Mouse (Mus musculus): ENCODE results near the gene Clec1b. TPM values are rescaled to one million over a fixed set of nuclear protein-coding genes. Genes with fewer than 3 reads are reported as not detected.
A peak's percentile ranks its signal among the peaks of the same experiment; 100 is the strongest.

Clec1b gene
- polyA plus RNA-seq, 1 experiment = 2.7 TPM

DNA sequence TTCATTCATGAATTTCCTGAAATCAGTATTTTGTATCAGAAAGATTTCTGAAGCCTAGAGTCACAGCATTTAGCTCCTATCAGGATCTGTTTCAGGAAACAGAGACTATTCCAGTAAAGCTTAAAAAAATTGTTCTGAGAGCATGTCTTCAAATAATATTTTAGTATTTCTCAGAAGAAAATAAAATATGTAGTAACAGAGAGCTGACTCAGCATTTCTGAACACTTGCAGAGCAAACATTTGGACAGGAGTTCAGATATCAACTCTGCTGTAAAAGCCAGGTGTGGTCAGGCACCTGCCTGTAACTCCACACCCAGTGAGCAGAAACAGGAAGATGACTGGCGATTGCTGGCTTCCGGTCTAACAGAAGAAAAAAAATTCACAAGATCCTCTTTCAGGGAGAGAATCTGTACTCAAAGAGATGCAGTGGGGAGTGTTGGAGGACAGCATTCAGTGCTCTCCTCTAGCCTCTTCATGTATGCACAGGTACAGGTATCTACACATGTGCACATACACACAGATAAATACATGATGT lies 22.1 kb upstream of the Clec1b start:
- 49% methylated on average over 2 of the region's 2 CpGs for WGBS
- DNase-seq = no peak
- H3K4me1 ChIP-seq (ENCODE audit: control insufficient read depth, insufficient read depth, low read length) = no peaks in the 10 kb centered on the region
- no peak for TF ChIP-seq CTCF (IDR thresholded peaks at IDR 0.05; ENCODE audit: insufficient read depth, low read length)
- TF ChIP-seq POLR2A (IDR thresholded peaks at IDR 0.05; ENCODE audit: borderline replicate concordance, extremely low read depth, low read depth, low read length) = no peak
- no peak overlapping the region for H3K4me3 ChIP-seq (replicated peaks; ENCODE audit: extremely low read depth, low read depth, low read length)

DNA sequence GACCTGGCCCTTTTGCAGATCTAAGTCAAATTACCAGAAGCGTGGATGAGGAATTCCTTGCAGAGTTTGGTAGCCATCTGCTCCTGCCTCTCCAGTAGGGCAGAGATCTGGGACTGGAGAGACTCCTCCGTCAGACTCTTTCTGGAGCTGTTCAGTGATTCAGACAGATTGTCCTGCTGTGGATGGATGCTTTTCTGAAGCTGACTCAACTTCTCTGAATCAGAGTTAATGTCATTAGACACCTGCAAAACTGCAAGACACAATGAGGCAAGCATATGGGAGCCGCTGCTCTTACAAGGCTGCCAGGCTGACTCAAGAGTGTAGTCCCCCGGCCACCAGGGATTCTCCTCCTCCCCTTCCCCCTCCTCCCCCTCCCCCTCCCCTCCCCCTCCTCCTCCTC lies 16.6 kb upstream of the Clec1b start:
- H3K4me1 ChIP-seq (ENCODE audit: control insufficient read depth, insufficient read depth, low read length) = no peaks in the 10 kb centered on the region
- DNase-seq = no peak
- TF ChIP-seq POLR2A (IDR thresholded peaks at IDR 0.05; ENCODE audit: borderline replicate concordance, extremely low read depth, low read depth, low read length) = no peak
- TF ChIP-seq CTCF (IDR thresholded peaks at IDR 0.05; ENCODE audit: insufficient read depth, low read length) = no peak
- no peak overlapping the region for H3K4me3 ChIP-seq (replicated peaks; ENCODE audit: extremely low read depth, low read depth, low read length)
- WGBS = 78% methylated on average over 4 of the region's 4 CpGs

DNA sequence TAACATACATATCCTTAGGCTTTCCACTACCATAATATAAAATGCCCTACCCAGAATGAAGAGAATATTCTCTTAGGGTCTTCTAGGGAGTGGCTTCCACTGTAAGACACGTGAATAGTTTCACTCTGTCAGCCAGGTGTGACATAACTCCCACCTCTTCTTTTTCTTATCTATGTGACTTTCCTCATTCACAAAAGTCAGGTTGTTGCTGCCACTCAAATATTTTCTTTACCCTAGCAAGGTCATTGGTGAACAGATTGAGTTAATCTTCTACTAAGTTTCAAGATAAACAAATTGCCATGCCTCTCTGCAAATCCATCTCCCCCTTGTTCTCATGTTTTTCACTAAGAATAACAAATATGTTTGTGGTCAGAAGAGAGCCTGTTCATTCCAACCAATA lies 15.4 kb upstream of the Clec1b start:
- no peak overlapping the region for H3K4me3 ChIP-seq (replicated peaks; ENCODE audit: extremely low read depth, low read depth, low read length)
- no peaks in the 10 kb centered on the region for H3K4me1 ChIP-seq (ENCODE audit: control insufficient read depth, insufficient read depth, low read length)
- no peak for DNase-seq
- WGBS = 49% methylated on average over 1 of the region's 1 CpGs
- TF ChIP-seq POLR2A (IDR thresholded peaks at IDR 0.05; ENCODE audit: borderline replicate concordance, extremely low read depth, low read depth, low read length) (no peak), CTCF (IDR thresholded peaks at IDR 0.05; ENCODE audit: insufficient read depth, low read length) (no peak)

DNA sequence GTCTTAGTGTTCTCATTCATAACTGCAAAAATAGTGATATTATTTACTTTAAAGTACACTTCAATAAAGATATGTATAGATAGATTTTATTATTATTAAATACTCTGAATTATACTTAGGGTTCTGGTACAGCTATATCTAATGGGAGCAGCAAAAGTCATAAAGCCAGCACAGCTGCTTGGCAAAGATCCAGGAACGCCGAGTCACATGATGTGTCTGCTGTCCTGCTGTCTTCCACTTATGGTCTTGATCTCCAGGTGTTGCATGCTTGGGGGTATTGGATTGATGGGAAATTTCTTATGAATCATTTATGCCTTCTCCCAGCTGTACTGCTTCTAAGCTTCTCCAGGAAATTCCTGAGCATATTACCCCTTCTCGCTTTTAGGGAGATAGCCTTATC lies 13.6 kb upstream of the Clec1b start:
- DNase-seq = no peak
- H3K4me1 ChIP-seq (ENCODE audit: control insufficient read depth, insufficient read depth, low read length) = no peaks in the 10 kb centered on the region
- TF ChIP-seq CTCF (IDR thresholded peaks at IDR 0.05; ENCODE audit: insufficient read depth, low read length) = no peak
- no peak for TF ChIP-seq POLR2A (IDR thresholded peaks at IDR 0.05; ENCODE audit: borderline replicate concordance, extremely low read depth, low read depth, low read length)
- WGBS = 58% methylated on average over 3 of the region's 3 CpGs
- no peak overlapping the region for H3K4me3 ChIP-seq (replicated peaks; ENCODE audit: extremely low read depth, low read depth, low read length)

DNA sequence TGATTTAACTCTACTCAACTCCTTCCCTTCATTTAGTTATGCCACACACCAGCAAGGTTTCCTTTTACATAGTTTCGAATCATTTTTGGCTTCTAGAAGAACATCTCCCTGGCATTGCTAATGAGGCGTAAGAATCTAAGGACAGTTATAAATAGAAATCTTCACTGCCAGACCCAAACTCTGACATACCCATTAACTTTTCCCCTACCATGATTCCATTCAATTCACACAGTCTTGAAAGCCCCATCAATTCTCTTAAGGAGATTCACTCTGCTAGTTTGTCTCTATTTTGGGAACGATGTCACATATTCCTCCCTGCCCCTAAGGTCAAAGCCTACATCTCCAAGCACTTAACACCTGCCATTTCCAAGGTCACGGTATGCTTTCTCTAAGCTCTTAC lies 12.1 kb upstream of the Clec1b start:
- Histone ChIP-seq H3K4me1 (ENCODE audit: control insufficient read depth, insufficient read depth, low read length) (no peaks in the 10 kb centered on the region), H3K4me3 (replicated peaks; ENCODE audit: extremely low read depth, low read depth, low read length) (no peak overlapping the region)
- no peak for TF ChIP-seq CTCF (IDR thresholded peaks at IDR 0.05; ENCODE audit: insufficient read depth, low read length)
- TF ChIP-seq POLR2A (IDR thresholded peaks at IDR 0.05; ENCODE audit: borderline replicate concordance, extremely low read depth, low read depth, low read length) = no peak
- WGBS = 92% methylated on average over 4 of the region's 4 CpGs
- no peak for DNase-seq

DNA sequence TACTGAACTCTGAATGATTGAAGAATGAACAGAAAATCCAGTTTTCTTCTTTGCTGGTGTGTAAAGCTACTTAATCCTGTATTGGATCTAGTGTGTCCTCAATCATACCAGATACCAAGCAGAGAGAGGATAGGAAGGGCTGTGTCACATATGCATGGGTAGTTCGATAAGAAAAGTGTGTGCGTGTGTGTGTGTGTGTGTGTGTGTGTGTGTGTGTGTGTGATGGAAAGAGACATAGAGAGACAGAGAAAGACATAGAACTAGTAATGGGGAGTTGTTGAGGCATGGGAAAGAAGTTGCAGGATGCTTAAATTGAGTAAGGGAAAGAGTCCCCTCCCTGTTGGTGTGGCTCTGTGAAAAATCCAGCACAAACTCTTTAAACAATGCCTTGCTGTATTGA lies 11.3 kb upstream of the Clec1b start, which contains the start of gene Clec12b:
Gene Clec12b (minus strand): TSS at position 101 of the 400 bp plus-strand sequence.
- Histone ChIP-seq H3K4me1 (ENCODE audit: control insufficient read depth, insufficient read depth, low read length) (no peaks in the 10 kb centered on the region), H3K4me3 (replicated peaks; ENCODE audit: extremely low read depth, low read depth, low read length) (no peak within 1 kb of the TSS)
- no peak for DNase-seq
- TF ChIP-seq CTCF (IDR thresholded peaks at IDR 0.05; ENCODE audit: insufficient read depth, low read length) (no peak), POLR2A (IDR thresholded peaks at IDR 0.05; ENCODE audit: borderline replicate concordance, extremely low read depth, low read depth, low read length) (no peak)
- 74% methylated on average over 2 of the region's 2 CpGs for WGBS

DNA sequence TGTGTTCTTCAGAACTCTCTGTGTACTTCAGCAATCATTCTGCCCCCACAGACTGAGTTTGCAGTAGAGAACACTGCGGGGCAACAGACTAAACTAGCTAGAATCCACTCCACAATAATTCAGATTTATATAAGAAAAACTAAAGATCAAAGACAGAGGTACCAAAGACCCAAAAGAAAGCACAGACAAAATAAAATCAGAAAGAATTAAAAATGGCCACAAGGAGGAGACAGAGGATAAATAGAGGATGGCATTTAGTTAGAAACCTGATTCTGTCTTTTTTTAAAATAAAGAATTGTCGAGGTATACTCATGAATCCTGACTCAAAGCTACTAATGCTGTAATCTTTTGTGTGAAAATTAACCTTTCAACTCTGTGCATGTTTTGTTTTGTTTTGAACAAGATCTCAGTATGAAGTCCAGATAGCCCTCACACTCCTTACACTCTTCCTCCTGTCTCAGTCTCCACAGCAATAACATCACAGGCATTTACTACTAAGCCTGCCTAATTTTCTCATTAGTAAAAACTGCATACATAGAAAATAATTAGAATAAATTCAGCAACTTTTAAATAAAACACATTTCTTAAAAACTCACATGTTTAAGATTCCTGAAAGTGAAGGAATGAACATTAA lies 3.9 kb upstream of the Clec1b start:
- H3K4me1 ChIP-seq (ENCODE audit: control insufficient read depth, insufficient read depth, low read length) = peaks cover 4% of the 10 kb centered on the region
- WGBS = 24% methylated on average over 2 of the region's 2 CpGs
- no peak overlapping the region for H3K4me3 ChIP-seq (replicated peaks; ENCODE audit: extremely low read depth, low read depth, low read length)
- TF ChIP-seq POLR2A (IDR thresholded peaks at IDR 0.05; ENCODE audit: borderline replicate concordance, extremely low read depth, low read depth, low read length) (no peak), CTCF (IDR thresholded peaks at IDR 0.05; ENCODE audit: insufficient read depth, low read length) (peak; percentile 48; the same call in 1 of the 2 replicates)
- no peak for DNase-seq

DNA sequence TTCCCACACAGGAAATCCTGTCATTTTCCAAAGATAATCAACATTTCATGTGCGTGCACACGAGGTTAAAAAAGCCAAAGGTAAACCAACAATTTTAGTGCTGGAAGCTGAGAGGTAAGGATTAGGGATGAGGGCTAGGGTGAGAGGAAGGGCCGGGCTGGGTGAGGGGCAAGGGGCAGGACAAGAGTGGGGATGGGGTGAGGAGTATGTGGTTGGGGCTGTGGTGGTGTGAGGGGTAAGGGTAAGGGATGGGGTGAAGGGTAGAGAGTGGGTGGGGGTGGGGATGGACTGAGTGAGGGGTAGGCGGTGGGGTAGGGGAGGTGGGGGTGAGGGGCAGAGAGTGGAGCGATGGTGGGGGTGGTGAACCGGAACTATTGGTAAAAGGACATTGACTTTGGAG lies 3.4 kb upstream of the Clec1b start:
- Histone ChIP-seq H3K4me3 (replicated peaks; ENCODE audit: extremely low read depth, low read depth, low read length) (no peak overlapping the region), H3K4me1 (ENCODE audit: control insufficient read depth, insufficient read depth, low read length) (peaks cover 4% of the 10 kb centered on the region)
- no peak for DNase-seq
- WGBS = 57% methylated on average over 5 of the region's 6 CpGs
- no peak for TF ChIP-seq CTCF (IDR thresholded peaks at IDR 0.05; ENCODE audit: insufficient read depth, low read length)
- no peak for TF ChIP-seq POLR2A (IDR thresholded peaks at IDR 0.05; ENCODE audit: borderline replicate concordance, extremely low read depth, low read depth, low read length)

DNA sequence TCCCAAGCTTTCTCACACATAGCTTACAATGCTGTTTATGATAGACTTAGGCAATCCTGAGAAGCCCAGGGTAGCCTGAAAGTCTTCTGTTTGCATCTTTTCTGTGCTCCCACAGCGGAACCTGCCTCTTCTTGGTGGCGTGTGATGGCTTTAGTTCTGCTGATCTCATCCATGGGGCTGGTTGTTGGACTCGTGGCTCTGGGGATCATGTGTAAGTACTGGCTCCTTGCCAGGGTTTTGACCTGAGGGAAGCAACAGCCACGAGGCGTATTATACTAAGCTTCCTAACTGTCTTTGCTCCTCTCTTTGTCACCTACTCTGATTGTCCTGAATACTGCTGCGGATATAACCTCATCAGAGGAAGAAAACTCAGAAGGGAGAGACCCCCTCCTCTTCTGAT lies 2.8 kb downstream of the Clec1b start:
- Histone ChIP-seq H3K4me1 (ENCODE audit: control insufficient read depth, insufficient read depth, low read length) (peaks cover 2% of the 10 kb centered on the region; the same call in 1 of the 2 replicates), H3K4me3 (replicated peaks; ENCODE audit: extremely low read depth, low read depth, low read length) (no peak overlapping the region)
- TF ChIP-seq CTCF (IDR thresholded peaks at IDR 0.05; ENCODE audit: insufficient read depth, low read length) = no peak
- no peak for TF ChIP-seq POLR2A (IDR thresholded peaks at IDR 0.05; ENCODE audit: borderline replicate concordance, extremely low read depth, low read depth, low read length)
- DNase-seq = peak; percentile 6
- WGBS = 32% methylated on average over 6 of the region's 6 CpGs

DNA sequence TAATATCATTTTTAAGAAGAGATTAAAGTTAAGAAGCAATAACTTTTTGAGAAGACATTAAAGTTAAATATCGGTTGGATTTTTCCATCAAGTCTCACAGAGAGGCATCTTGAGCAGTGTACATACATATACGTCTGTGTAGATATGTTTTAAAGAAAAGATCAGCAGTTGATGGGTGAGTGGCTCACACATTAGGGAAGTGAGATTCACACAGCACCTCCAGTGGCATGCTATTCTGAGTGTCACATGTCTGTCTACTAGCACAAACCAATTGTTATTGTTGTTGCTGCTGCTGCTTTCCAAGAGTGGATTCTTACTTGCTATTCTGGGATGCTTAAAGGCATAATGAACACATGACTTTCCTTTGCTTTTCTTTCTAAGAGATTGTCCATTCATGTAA lies 5.3 kb downstream of the Clec1b start:
- DNase-seq = no peak
- H3K4me3 ChIP-seq (replicated peaks; ENCODE audit: extremely low read depth, low read depth, low read length) = no peak overlapping the region
- H3K4me1 ChIP-seq (ENCODE audit: control insufficient read depth, insufficient read depth, low read length) = peaks cover under 1% of the 10 kb centered on the region; the same call in 1 of the 2 replicates
- 88% methylated on average over 2 of the region's 2 CpGs for WGBS
- TF ChIP-seq POLR2A (IDR thresholded peaks at IDR 0.05; ENCODE audit: borderline replicate concordance, extremely low read depth, low read depth, low read length) (no peak), CTCF (IDR thresholded peaks at IDR 0.05; ENCODE audit: insufficient read depth, low read length) (no peak)

Data from lung, adult 2 months (tissue).